Mouse (Mus musculus) G1E-ER4 (cell line): Measurements from ENCODE around the gene Zfp36. TPM values are rescaled to one million over a fixed set of nuclear protein-coding genes. Genes with fewer than 3 reads are reported as not detected.

Experiments
- GATA1 ChIP-seq: IDR thresholded peaks from one replicate; pipeline ENCODE4 v1.8.0; 2012; ENCODE audit warnings: low read length, inconsistent platforms
- polyA plus RNA-seq: library from polyadenylated mRNA; stranded (reverse); fragments of >175 nt; gene quantifications from 2 replicates; pipeline ENCODE4 v1.2.3, GENCODE M21; 2012

Gene Zfp36
- polyA plus RNA-seq, 1 experiment: 19.6 TPM

GRCm38 (mm10) chr7:28375176-28375921, 4.7 kb downstream of the Zfp36 start:
- no peak for TF ChIP-seq GATA1

GRCm38 (mm10) chr7:28374647-28375046, 5.4 kb downstream of the Zfp36 start:
- no peak for TF ChIP-seq GATA1

- TF ChIP-seq GATA1: no peak
Measured at GRCm38 (mm10) chr7:28373891-28374495, 6.1 kb downstream of the Zfp36 start.

GRCm38 (mm10) chr7:28373131-28373581, 6.9 kb downstream of the Zfp36 start:
- peak; percentile 10 for TF ChIP-seq GATA1

- TF ChIP-seq GATA1: no peak
Measured at GRCm38 (mm10) chr7:28372251-28373108, 7.6 kb downstream of the Zfp36 start, which contains the start of gene Plekhg2. Plekhg2 (minus strand) TSS chr7:28372599.

- TF ChIP-seq GATA1: no peak
Measured at GRCm38 (mm10) chr7:28371514-28371989, 8.5 kb downstream of the Zfp36 start.

- no peak for TF ChIP-seq GATA1
Measured at GRCm38 (mm10) chr7:28370977-28371513, 9.0 kb downstream of the Zfp36 start.

GRCm38 (mm10) chr7:28370051-28370450, 10.0 kb downstream of the Zfp36 start:
- no peak for TF ChIP-seq GATA1

- no peak for TF ChIP-seq GATA1
Measured at GRCm38 (mm10) chr7:28368276-28368920, 11.7 kb downstream of the Zfp36 start.

GRCm38 (mm10) chr7:28367663-28368275, 12.3 kb downstream of the Zfp36 start:
- TF ChIP-seq GATA1: no peak

- TF ChIP-seq GATA1: no peak
Measured at GRCm38 (mm10) chr7:28362441-28363060, 17.5 kb downstream of the Zfp36 start.

GRCm38 (mm10) chr7:28361647-28362341, 18.3 kb downstream of the Zfp36 start:
- no peak for TF ChIP-seq GATA1

GRCm38 (mm10) chr7:28360291-28360690, 19.8 kb downstream of the Zfp36 start:
- TF ChIP-seq GATA1: no peak

- TF ChIP-seq GATA1: no peak
Measured at GRCm38 (mm10) chr7:28359854-28360253, 20.2 kb downstream of the Zfp36 start.
